Mouse (Mus musculus): ENCODE measurements around the gene Syk.

- TF ChIP-seq FLI1 (IDR thresholded peaks at IDR 0.05; ENCODE audit: low read length): no peak
- TF ChIP-seq GATA1 (IDR thresholded peaks at IDR 0.05; ENCODE audit: borderline replicate concordance, low read length): peak; percentile 95
Measured at GRCm38 (mm10) chr13:52577326-52577920, 5.5 kb upstream of the Syk start.

All from megakaryocyte, embryonic 14.5 days (primary cell).